Comparison of ENCODE assay signal across 11 mouse cellular contexts in genomic region chr6:88640331-88640730, GRCm38 (mm10). TPM values are rescaled to one million over a fixed set of nuclear protein-coding genes. Genes with fewer than 3 reads are reported as not detected.
DNase-seq lines count a peak whose midpoint lies in the region; ATAC-seq lines count a peak whose summit lies in the region.
"Had no signal": no experiment of that assay in that cellular context is flagged by ENCODE, and none has a peak within 500 bp of the region (broad histone marks: within the 10 kb centered on the region; RNA-seq: fewer than 3 reads in every experiment).

No protein-coding gene starts in this region.

- peak overlapping the region; percentile 24 for H3K4me3 ChIP-seq in heart, embryonic 16.5 days (ENCODE audit: low read length)
- no peak overlapping the region for H3K4me3 ChIP-seq in neural tube, embryonic 12.5 days
- H3K4me3 ChIP-seq in liver, embryonic 15.5 days (replicated peaks), result 0 out of 2 replicates have a peak overlapping the region, but pooled peaks have one; percentile 3

- H3K4me1 ChIP-seq in heart, embryonic 16.5 days (ENCODE audit: control insufficient read depth, insufficient read depth, low read length), result peaks cover 14% of the 10 kb centered on the region
- peaks cover 7% of the 10 kb centered on the region; the same call in 1 of the 2 replicates for H3K4me1 ChIP-seq in neural tube, embryonic 12.5 days
- peaks cover 58% of the 10 kb centered on the region for H3K4me1 ChIP-seq in liver, embryonic 15.5 days (replicated peaks)

- DNase-seq in heart, adult 9 months (ENCODE audit: low spot score in 2 of 2), result no peak
- DNase-seq in neural tube, embryonic 10.5 days (ENCODE audit: extremely low spot score, low spot score), result no peak
- no peak for DNase-seq in adrenal gland, adult 8-10 months
- DNase-seq in cerebellum, postnatal 25 days, result no peak
- no peak for DNase-seq in right cerebral cortex, postnatal 4 days
- DNase-seq: cerebellum, adult 11-12 months had no signal

- no peak overlapping the region for H3K27ac ChIP-seq in heart, embryonic 16.5 days (ENCODE audit: low read length)
- H3K27ac ChIP-seq in neural tube, embryonic 12.5 days, result no peak overlapping the region
- H3K27ac ChIP-seq in liver, embryonic 15.5 days (replicated peaks), result peak overlapping the region; percentile 57

- H3K27me3 ChIP-seq in heart, embryonic 16.5 days (ENCODE audit: control insufficient read depth, insufficient read depth, low read length), result no peaks in the 10 kb centered on the region
- H3K27me3 ChIP-seq in neural tube, embryonic 12.5 days (replicated peaks), result no peaks in the 10 kb centered on the region
- no peaks in the 10 kb centered on the region for H3K27me3 ChIP-seq in liver, embryonic 15.5 days
- H3K27me3 ChIP-seq: CH12.LX had no signal

- peak overlapping the region; percentile 54 for H3K4me2 ChIP-seq in heart, embryonic 16.5 days (ENCODE audit: low read depth, low read length)
- peak overlapping the region; percentile 23 for H3K4me2 ChIP-seq in neural tube, embryonic 12.5 days (replicated peaks)
- peak overlapping the region; percentile 52 for H3K4me2 ChIP-seq in liver, embryonic 15.5 days

- H3K9me3 ChIP-seq in heart, embryonic 16.5 days (replicated peaks; ENCODE audit: control insufficient read depth, low read length), result peaks cover 8% of the 10 kb centered on the region
- no peaks in the 10 kb centered on the region for H3K9me3 ChIP-seq in neural tube, embryonic 12.5 days
- H3K9me3 ChIP-seq in liver, embryonic 15.5 days (replicated peaks), result 0 out of 2 replicates have a peak, but pooled peaks cover 4% of the 10 kb centered on the region

- 32% methylated on average over 3 of the region's 3 CpGs for WGBS in heart, embryonic 16.5 days
- 38% methylated on average over 3 of the region's 3 CpGs for WGBS in neural tube, embryonic 12.5 days
- 13% methylated on average over 3 of the region's 3 CpGs for WGBS in liver, embryonic 15.5 days (ENCODE audit: insufficient replicate concordance)

- H3K36me3 ChIP-seq in heart, embryonic 16.5 days (ENCODE audit: control insufficient read depth, insufficient read depth), result no peaks in the 10 kb centered on the region
- no peaks in the 10 kb centered on the region for H3K36me3 ChIP-seq in neural tube, embryonic 12.5 days
- no peaks in the 10 kb centered on the region for H3K36me3 ChIP-seq in liver, embryonic 15.5 days (replicated peaks)

- ATAC-seq in heart, embryonic 16.5 days (replicated peaks; ENCODE audit: extremely low read depth, insufficient read depth, low FRiP score), result no peak
- ATAC-seq in neural tube, embryonic 12.5 days (ENCODE audit: low FRiP score, low read depth), result no peak
- ATAC-seq in liver, embryonic 15.5 days (ENCODE audit: insufficient read depth), result peak; percentile 62

- H3K9ac ChIP-seq in heart, embryonic 16.5 days (ENCODE audit: low read length), result 0 out of 2 replicates have a peak overlapping the region, but pooled peaks have one; percentile 29
- no peak overlapping the region for H3K9ac ChIP-seq in neural tube, embryonic 12.5 days
- H3K9ac ChIP-seq in liver, embryonic 15.5 days, result 0 out of 2 replicates have a peak overlapping the region, but pooled peaks have one; percentile 16

RNA-seq across cellular contexts. Expression of gene Kbtbd12, which starts 2.6 kb away (rescaled TPM):
- polyA plus RNA-seq in heart, embryonic 16.5 days (2015; fragmentation: Nextera tagmentation; extraction: Ambion mirVana), result 30.9 and 39.1 TPM in 2 replicates
- polyA plus RNA-seq in neural tube, embryonic 12.5 days (2016; fragmentation: Nextera tagmentation; extraction: Ambion mirVana), result not detected in 2 replicates
- polyA plus RNA-seq in liver, embryonic 15.5 days (2015; fragmentation: Nextera tagmentation; extraction: Ambion mirVana), result 0.82 and 1.5 TPM in 2 replicates
- total RNA-seq in adrenal gland, adult 8-10 months (2022), result 1 to 10 TPM in 2 of 4 experiments, under 1 TPM in 2; 0.31 to 2.4 (median 1.6) TPM
- total RNA-seq: CH12.LX; monocyte, adult 5-6 weeks had no signal

Comparison
In these comparisons a context has a peak if more than half of its experiments do, and no peak if none do; other contexts are left out.
1. RNA of gene Kbtbd12, which starts 2.6 kb away (polyA plus RNA-seq): 30.9 to 39.1 TPM in heart, embryonic 16.5 days; 0.82 to 1.5 TPM in liver, embryonic 15.5 days and not detected in neural tube, embryonic 12.5 days; every median in the first group is over 10 times any median in the second.
2. Peak in every context shown above with its lines, with median percentiles within 50 percentile points of each other: H3K4me2 ChIP-seq.